24 mouse cellular contexts compared by ENCODE assay signal in genomic region chr1:159999232-159999631, GRCm38 (mm10). TPM values are rescaled to one million over a fixed set of nuclear protein-coding genes. Genes with fewer than 3 reads are reported as not detected.
DNase-seq lines count a peak whose midpoint lies in the region; ATAC-seq and TF ChIP-seq lines count a peak whose summit lies in the region.
"Had no signal": no experiment of that assay in that cellular context is flagged by ENCODE, and none has a peak within 500 bp of the region (broad histone marks: within the 10 kb centered on the region; RNA-seq: fewer than 3 reads in every experiment).

No protein-coding gene starts in this region.

- TF ChIP-seq RAD21 in CH12.LX (IDR thresholded peaks at IDR 0.05; ENCODE audit: low read depth, low read length), result no peak; the same call in 1 of the 2 replicates

- in situ Hi-C loops in CH12.LX (cut with MboI; ENCODE audit: low pct_ligation_motif_present, low pct_unique_long_range_greater_than_20kb, low sequenced_read_pairs), result loop anchor here (5.0 kb wide), 1 partner anchor 58 kb away; no protein-coding TSS in a partner anchor

- 0 out of 2 replicates have a peak overlapping the region, but pooled peaks have one; percentile 41 for H3K4me2 ChIP-seq in CH12.LX (ENCODE audit: insufficient read depth, low read depth, poor library complexity, severe bottlenecking)
- H3K4me2 ChIP-seq in midbrain, embryonic 16.5 days (ENCODE audit: low read length), result no peak overlapping the region
- H3K4me2 ChIP-seq: embryonic facial prominence, embryonic 12.5 days; forebrain, embryonic 15.5 days; hindbrain, embryonic 12.5 days; intestine, embryonic 15.5 days had no signal

- no peaks in the 10 kb centered on the region for H3K36me3 ChIP-seq in CH12.LX (replicated peaks in 1 of 2; ENCODE audit: control insufficient read depth in 1 of 2, insufficient read depth in 1 of 2, low read length in 1 of 2)
- no peaks in the 10 kb centered on the region for H3K36me3 ChIP-seq in midbrain, embryonic 16.5 days (ENCODE audit: control insufficient read depth, insufficient read depth, low read length)
- H3K36me3 ChIP-seq: embryonic facial prominence, embryonic 12.5 days; forebrain, embryonic 15.5 days; heart, embryonic 10.5 days; hindbrain, embryonic 12.5 days; intestine, embryonic 15.5 days had no signal

- TF ChIP-seq CTCF in CH12.LX (conservative IDR thresholded peaks at IDR 0.05 in 1 of 2, IDR thresholded peaks at IDR 0.05 in 1 of 2; ENCODE audit: low read depth in 2 of 2, low read length in 2 of 2), result no peak

- no peak overlapping the region for H3K4me3 ChIP-seq in CH12.LX (replicated peaks in 1 of 3; ENCODE audit: low read depth in 2 of 3, low read length in 2 of 3, poor library complexity in 1 of 3)
- no peak overlapping the region for H3K4me3 ChIP-seq in midbrain, embryonic 16.5 days (ENCODE audit: low read depth, low read length)
- H3K4me3 ChIP-seq: embryonic facial prominence, embryonic 12.5 days; forebrain, embryonic 15.5 days; gastrocnemius, adult 2 months; heart, embryonic 10.5 days; hindbrain, embryonic 12.5 days; intestine, embryonic 15.5 days had no signal

- dilution Hi-C loops in CH12.LX (cut with MboI; ENCODE audit: extremely low pct_ligation_motif_present, extremely low pct_unique_long_range_greater_than_20kb, low sequenced_read_pairs), result no loop called here

- H3K27ac ChIP-seq in CH12.LX (ENCODE audit: insufficient read depth, low read depth), result peak overlapping the region; percentile 22; the same call in 1 of the 2 replicates
- H3K27ac ChIP-seq in midbrain, embryonic 16.5 days (ENCODE audit: low read length), result no peak overlapping the region
- H3K27ac ChIP-seq: embryonic facial prominence, embryonic 12.5 days; forebrain, embryonic 15.5 days; gastrocnemius, adult 2 months; heart, embryonic 10.5 days; hindbrain, embryonic 12.5 days; intestine, embryonic 15.5 days had no signal

- H3K9me3 ChIP-seq in CH12.LX (replicated peaks; ENCODE audit: low read length), result no peaks in the 10 kb centered on the region
- no peaks in the 10 kb centered on the region for H3K9me3 ChIP-seq in midbrain, embryonic 16.5 days (replicated peaks; ENCODE audit: control insufficient read depth, low read length, poor library complexity, severe bottlenecking)
- H3K9me3 ChIP-seq: embryonic facial prominence, embryonic 12.5 days; forebrain, embryonic 15.5 days; heart, embryonic 10.5 days; hindbrain, embryonic 12.5 days; intestine, embryonic 15.5 days had no signal

- no peak overlapping the region for H3K9ac ChIP-seq in CH12.LX (ENCODE audit: insufficient read depth, low read depth)
- no peak overlapping the region for H3K9ac ChIP-seq in midbrain, embryonic 16.5 days (ENCODE audit: low read depth, low read length)
- H3K9ac ChIP-seq: embryonic facial prominence, embryonic 12.5 days; forebrain, embryonic 15.5 days; hindbrain, embryonic 12.5 days; intestine, embryonic 15.5 days had no signal

- TF ChIP-seq EP300 in CH12.LX (IDR thresholded peaks at IDR 0.05; ENCODE audit: low read length), result peak; percentile 69

- H3K4me1 ChIP-seq in CH12.LX (ENCODE audit: control insufficient read depth in 1 of 2, insufficient read depth in 2 of 2), result peaks cover 17 to 57% of the 10 kb centered on the region in 2 experiments
- H3K4me1 ChIP-seq in midbrain, embryonic 16.5 days (ENCODE audit: control insufficient read depth, insufficient read depth, low read length), result no peaks in the 10 kb centered on the region
- H3K4me1 ChIP-seq: embryonic facial prominence, embryonic 12.5 days; forebrain, embryonic 15.5 days; heart, embryonic 10.5 days; hindbrain, embryonic 12.5 days; intestine, embryonic 15.5 days had no signal

- WGBS in midbrain, embryonic 16.5 days, result 84% methylated on average over 3 of the region's 3 CpGs

- ATAC-seq in inflammation-experienced regulatory T-cells, adult 6 months, result peak; percentile 86
- no peak for ATAC-seq in midbrain, embryonic 16.5 days
- ATAC-seq: forebrain, embryonic 15.5 days; hindbrain, embryonic 16.5 days; intestine, embryonic 15.5 days had no signal

- peak; percentile 56 for DNase-seq in heart, adult 11 months
- DNase-seq in heart, adult 18-20 months, result no peak
- peak; percentile 11 for DNase-seq in CD4-positive helper T cell, adult 2 months (ENCODE audit: low read depth, low spot score)
- peak; percentile 68 for DNase-seq in CH12.LX (ENCODE audit: extremely low read depth)
- DNase-seq in ovary, postnatal 36 days (ENCODE audit: low spot score), result no peak
- DNase-seq in neural tube, embryonic 10.5 days (ENCODE audit: extremely low spot score, low spot score), result no peak
- DNase-seq: adrenal gland, adult 2 months; adrenal gland, postnatal 25 days; cerebellum, adult 2 months; cerebellum, postnatal 14 days; embryo, embryonic 11 days; gastrocnemius, adult 2 months; gastrocnemius, postnatal 25 days; heart, postnatal 10 days; heart, postnatal 4 days had no signal

- no peaks in the 10 kb centered on the region for H3K27me3 ChIP-seq in CH12.LX (replicated peaks)
- H3K27me3 ChIP-seq in midbrain, embryonic 16.5 days (ENCODE audit: control insufficient read depth, insufficient read depth, low read depth, low read length), result no peaks in the 10 kb centered on the region
- H3K27me3 ChIP-seq: embryonic facial prominence, embryonic 12.5 days; forebrain, embryonic 15.5 days; hindbrain, embryonic 12.5 days; intestine, embryonic 15.5 days had no signal

- TF ChIP-seq POLR2A in CH12.LX (IDR thresholded peaks at IDR 0.05; ENCODE audit: low read depth, low read length), result no peak

- H3K79me2 ChIP-seq in CH12.LX (replicated peaks; ENCODE audit: control insufficient read depth, extremely low read depth, insufficient read depth, poor library complexity, severe bottlenecking), result no peaks in the 10 kb centered on the region

TF ChIP-seq in CH12.LX, 34 proteins besides CTCF, POLR2A, EP300 and RAD21:
- TF ChIP-seq CHD2 (IDR thresholded peaks at IDR 0.05; ENCODE audit: low read length) (0 out of 2 replicates have a peak, but pooled peaks have one; percentile 26), USF2 (conservative IDR thresholded peaks at IDR 0.05; ENCODE audit: low read depth, low read length) (peak; percentile 25; the same call in 1 of the 2 replicates), PAX5 (IDR thresholded peaks at IDR 0.05; ENCODE audit: low read length) (no peak), ZKSCAN1 (IDR thresholded peaks at IDR 0.05; ENCODE audit: borderline replicate concordance, low read depth, low read length) (no peak), E2F4 (IDR thresholded peaks at IDR 0.05; ENCODE audit: insufficient replicate concordance, low read depth, low read length) (no peak), TCF12 (IDR thresholded peaks at IDR 0.05; ENCODE audit: low read depth, low read length) (0 out of 2 replicates have a peak, but pooled peaks have one; percentile 43), MYC (IDR thresholded peaks at IDR 0.05; ENCODE audit: low read depth, low read length) (peak; percentile 98), ZNF384 (IDR thresholded peaks at IDR 0.05; ENCODE audit: low read depth, low read length) (no peak), SIN3A (IDR thresholded peaks at IDR 0.05; ENCODE audit: low read length) (peak; percentile 71), MAX (IDR thresholded peaks at IDR 0.05; ENCODE audit: low read length) (peak; percentile 98), ELF1 (IDR thresholded peaks at IDR 0.05; ENCODE audit: low read depth, low read length) (no peak), SMC3 (IDR thresholded peaks at IDR 0.05; ENCODE audit: low read depth, low read length) (peak; percentile 25; the same call in 1 of the 2 replicates), ZMIZ1 (IDR thresholded peaks at IDR 0.05; ENCODE audit: low read depth, low read length) (no peak), GABPA (IDR thresholded peaks at IDR 0.05; ENCODE audit: insufficient replicate concordance, low read depth, low read length) (no peak), ETS1 (conservative IDR thresholded peaks at IDR 0.05; ENCODE audit: low read depth, low read length) (peak; percentile 68; the same call in 1 of the 2 replicates), NRF1 (IDR thresholded peaks at IDR 0.05; ENCODE audit: low read depth, low read length) (no peak), USF1 (IDR thresholded peaks at IDR 0.05; ENCODE audit: low read depth, low read length) (no peak; the same call in 1 of the 2 replicates), TBP (conservative IDR thresholded peaks at IDR 0.05; ENCODE audit: low read depth, low read length) (0 out of 2 replicates have a peak, but pooled peaks have one; percentile 24), BHLHE40 (IDR thresholded peaks at IDR 0.05; ENCODE audit: low read depth, low read length) (peak; percentile 92), MXI1 (IDR thresholded peaks at IDR 0.05; ENCODE audit: low read depth, low read length) (peak; percentile 69), MAFK (IDR thresholded peaks at IDR 0.05; ENCODE audit: insufficient replicate concordance, low read length) (0 out of 2 replicates have a peak, but pooled peaks have one; percentile 26), JUND (conservative IDR thresholded peaks at IDR 0.05; ENCODE audit: low read depth, low read length) (peak; percentile 45; the same call in 1 of the 2 replicates), MEF2A (IDR thresholded peaks at IDR 0.05; ENCODE audit: borderline replicate concordance, low read depth, low read length) (no peak; the same call in 1 of the 2 replicates), NELFE (IDR thresholded peaks at IDR 0.05; ENCODE audit: low read depth, low read length) (no peak), IRF4 (IDR thresholded peaks at IDR 0.05; ENCODE audit: low read depth, low read length) (peak; percentile 58; the same call in 1 of the 2 replicates), ZC3H11A (IDR thresholded peaks at IDR 0.05; ENCODE audit: low read depth, low read length) (no peak)

RNA-seq across cellular contexts. Expression of gene 4930523C07Rik, which starts 45.0 kb away (rescaled TPM):
- total RNA-seq in heart, adult 18-20 months (2021), result 10 to 100 TPM; 21.4 to 23.6 TPM
- total RNA-seq in CH12.LX (2012; rRNA removed), result 13.1 and 16.6 TPM in 2 replicates
- total RNA-seq in CH12.LX (2014; rRNA removed), result 15.3 and 18.0 TPM in 2 replicates
- polyA plus RNA-seq in CH12.LX (2012; ENCODE audit: insufficient read length, low read depth), result 24.4 and 28.2 TPM in 2 replicates
- polyA plus RNA-seq in inflammation-experienced regulatory T-cells, adult 6 months (2017; shearing (Covaris generic)), result 100 to 1,000 TPM; 146 to 245 (median 156) TPM
- polyA plus RNA-seq in midbrain, embryonic 16.5 days (2015; fragmentation: Nextera tagmentation; extraction: Ambion mirVana), result 2.7 and 3.1 TPM in 2 replicates
- total RNA-seq: MEL had no signal

Comparison
In these comparisons a context has a peak if more than half of its experiments do, and no peak if none do; other contexts are left out.
1. DNase-seq: peak in heart, adult 11 months (single experiment), CD4-positive helper T cell, adult 2 months (single experiment) and CH12.LX (single experiment); none in heart, adult 18-20 months (0 of 2), ovary, postnatal 36 days (single experiment) and neural tube, embryonic 10.5 days (single experiment).